Mouse (Mus musculus): Measurements from ENCODE around the gene Fmod. TPM values are rescaled to one million over a fixed set of nuclear protein-coding genes. Genes with fewer than 3 reads are reported as not detected.

Fmod gene
- polyA plus RNA-seq, 1 experiment from 2014 or later = 5.7 TPM

- Histone ChIP-seq H3K9me3 (ENCODE audit: control insufficient read depth, low read length) (no peaks in the 10 kb centered on the region), H3K27me3 (ENCODE audit: control insufficient read depth, insufficient read depth, low read length) (no peaks in the 10 kb centered on the region), H3K4me1 (ENCODE audit: control insufficient read depth, insufficient read depth, low read length) (peaks cover 32% of the 10 kb centered on the region), H3K4me3 (ENCODE audit: low read depth, low read length) (peak overlapping the region; percentile 84), H3K4me2 (peak overlapping the region; percentile 86), H3K27ac (ENCODE audit: low read depth, low read length) (peak overlapping the region; percentile 52), H3K9ac (ENCODE audit: low read length) (peak overlapping the region; percentile 93), H3K36me3 (ENCODE audit: control insufficient read depth, insufficient read depth, low read length) (peaks cover 13% of the 10 kb centered on the region)
- no peak for DNase-seq (ENCODE audit: low spot score, missing footprints)
- no peak for ATAC-seq (ENCODE audit: low FRiP score)
- WGBS = 39% methylated on average over 14 of the region's 14 CpGs
Measured at GRCm38 (mm10) chr1:134077389-134078060, 40.5 kb downstream of the Fmod start.

GRCm38 (mm10) chr1:134078061-134078795 is 41.2 kb downstream of the Fmod start:
- H3K9me3 ChIP-seq (ENCODE audit: control insufficient read depth, low read length) = no peaks in the 10 kb centered on the region
- no peaks in the 10 kb centered on the region for H3K27me3 ChIP-seq (ENCODE audit: control insufficient read depth, insufficient read depth, low read length)
- H3K36me3 ChIP-seq (ENCODE audit: control insufficient read depth, insufficient read depth, low read length) = peaks cover 13% of the 10 kb centered on the region
- H3K4me2 ChIP-seq = peak overlapping the region; percentile 86
- peak overlapping the region; percentile 52 for H3K27ac ChIP-seq (ENCODE audit: low read depth, low read length)
- 9% methylated on average over 19 of the region's 19 CpGs for WGBS
- H3K4me3 ChIP-seq (ENCODE audit: low read depth, low read length) = peak overlapping the region; percentile 84
- peak overlapping the region; percentile 93 for H3K9ac ChIP-seq (ENCODE audit: low read length)
- DNase-seq (ENCODE audit: low spot score, missing footprints) (peak; percentile 95), ATAC-seq (ENCODE audit: low FRiP score) (peak; percentile 12)
- peaks cover 31% of the 10 kb centered on the region for H3K4me1 ChIP-seq (ENCODE audit: control insufficient read depth, insufficient read depth, low read length)

- DNase-seq (ENCODE audit: low spot score, missing footprints) (peak; percentile 99), ATAC-seq (ENCODE audit: low FRiP score) (peak; percentile 94)
- Histone ChIP-seq H3K4me3 (ENCODE audit: low read depth, low read length) (peak within 1 kb of the TSS; percentile 84), H3K4me2 (peak within 1 kb of the TSS; percentile 86), H3K27me3 (ENCODE audit: control insufficient read depth, insufficient read depth, low read length) (no peaks in the 10 kb centered on the region), H3K27ac (ENCODE audit: low read depth, low read length) (peak within 1 kb of the TSS; percentile 52), H3K4me1 (ENCODE audit: control insufficient read depth, insufficient read depth, low read length) (peaks cover 30% of the 10 kb centered on the region), H3K9ac (ENCODE audit: low read length) (peak within 1 kb of the TSS; percentile 93), H3K36me3 (ENCODE audit: control insufficient read depth, insufficient read depth, low read length) (peaks cover 13% of the 10 kb centered on the region), H3K9me3 (ENCODE audit: control insufficient read depth, low read length) (no peaks in the 10 kb centered on the region)
- WGBS = under 1% methylated on average over 61 of the region's 62 CpGs
Measured at GRCm38 (mm10) chr1:134078802-134079476, 41.9 kb downstream of the Fmod start, which contains the start of gene Btg2. Btg2 (minus strand) TSS chr1:134079120.

GRCm38 (mm10) chr1:134079477-134080163 is 42.6 kb downstream of the Fmod start:
- peak overlapping the region; percentile 86 for H3K4me2 ChIP-seq
- no peaks in the 10 kb centered on the region for H3K27me3 ChIP-seq (ENCODE audit: control insufficient read depth, insufficient read depth, low read length)
- H3K27ac ChIP-seq (ENCODE audit: low read depth, low read length) = peak overlapping the region; percentile 52
- ATAC-seq (ENCODE audit: low FRiP score) = 0 out of 2 replicates have a peak, but pooled peaks have one; percentile 10
- H3K36me3 ChIP-seq (ENCODE audit: control insufficient read depth, insufficient read depth, low read length) = peaks cover 13% of the 10 kb centered on the region
- peak overlapping the region; percentile 84 for H3K4me3 ChIP-seq (ENCODE audit: low read depth, low read length)
- 7% methylated on average over 9 of the region's 9 CpGs for WGBS
- H3K4me1 ChIP-seq (ENCODE audit: control insufficient read depth, insufficient read depth, low read length) = peaks cover 29% of the 10 kb centered on the region
- no peak for DNase-seq (ENCODE audit: low spot score, missing footprints)
- no peaks in the 10 kb centered on the region for H3K9me3 ChIP-seq (ENCODE audit: control insufficient read depth, low read length)
- peak overlapping the region; percentile 66 for H3K9ac ChIP-seq (ENCODE audit: low read length)

- no peak for DNase-seq (ENCODE audit: low spot score, missing footprints)
- Histone ChIP-seq H3K36me3 (ENCODE audit: control insufficient read depth, insufficient read depth, low read length) (peaks cover 9% of the 10 kb centered on the region), H3K9ac (ENCODE audit: low read length) (0 out of 2 replicates have a peak overlapping the region, but pooled peaks have one; percentile 46), H3K9me3 (ENCODE audit: control insufficient read depth, low read length) (no peaks in the 10 kb centered on the region), H3K4me1 (ENCODE audit: control insufficient read depth, insufficient read depth, low read length) (peaks cover 25% of the 10 kb centered on the region), H3K27ac (ENCODE audit: low read depth, low read length) (no peak overlapping the region), H3K27me3 (ENCODE audit: control insufficient read depth, insufficient read depth, low read length) (no peaks in the 10 kb centered on the region), H3K4me3 (ENCODE audit: low read depth, low read length) (no peak overlapping the region), H3K4me2 (no peak overlapping the region)
- WGBS = 91% methylated on average over 4 of the region's 4 CpGs
- ATAC-seq (ENCODE audit: low FRiP score) = no peak
Measured at GRCm38 (mm10) chr1:134080406-134080805, 43.4 kb downstream of the Fmod start.

- no peak overlapping the region for H3K27ac ChIP-seq (ENCODE audit: low read depth, low read length)
- H3K36me3 ChIP-seq (ENCODE audit: control insufficient read depth, insufficient read depth, low read length) = peaks cover 7% of the 10 kb centered on the region
- H3K4me2 ChIP-seq = no peak overlapping the region
- no peak for ATAC-seq (ENCODE audit: low FRiP score)
- H3K27me3 ChIP-seq (ENCODE audit: control insufficient read depth, insufficient read depth, low read length) = no peaks in the 10 kb centered on the region
- H3K9me3 ChIP-seq (ENCODE audit: control insufficient read depth, low read length) = no peaks in the 10 kb centered on the region
- H3K4me1 ChIP-seq (ENCODE audit: control insufficient read depth, insufficient read depth, low read length) = peaks cover 28% of the 10 kb centered on the region
- H3K4me3 ChIP-seq (ENCODE audit: low read depth, low read length) = no peak overlapping the region
- no peak for DNase-seq (ENCODE audit: low spot score, missing footprints)
- 92% methylated on average over 5 of the region's 5 CpGs for WGBS
- no peak overlapping the region for H3K9ac ChIP-seq (ENCODE audit: low read length)
Measured at GRCm38 (mm10) chr1:134080881-134081450, 43.9 kb downstream of the Fmod start.

GRCm38 (mm10) chr1:134082987-134083516 is 46.0 kb downstream of the Fmod start:
- Histone ChIP-seq H3K36me3 (ENCODE audit: control insufficient read depth, insufficient read depth, low read length) (no peaks in the 10 kb centered on the region), H3K4me3 (ENCODE audit: low read depth, low read length) (no peak overlapping the region), H3K9me3 (ENCODE audit: control insufficient read depth, low read length) (no peaks in the 10 kb centered on the region), H3K27ac (ENCODE audit: low read depth, low read length) (no peak overlapping the region), H3K4me1 (ENCODE audit: control insufficient read depth, insufficient read depth, low read length) (peaks cover 25% of the 10 kb centered on the region), H3K9ac (ENCODE audit: low read length) (no peak overlapping the region), H3K4me2 (no peak overlapping the region), H3K27me3 (ENCODE audit: control insufficient read depth, insufficient read depth, low read length) (no peaks in the 10 kb centered on the region)
- DNase-seq (ENCODE audit: low spot score, missing footprints) (no peak), ATAC-seq (ENCODE audit: low FRiP score) (no peak)
- 71% methylated on average over 11 of the region's 11 CpGs for WGBS

- no peaks in the 10 kb centered on the region for H3K9me3 ChIP-seq (ENCODE audit: control insufficient read depth, low read length)
- H3K27me3 ChIP-seq (ENCODE audit: control insufficient read depth, insufficient read depth, low read length) = no peaks in the 10 kb centered on the region
- no peak overlapping the region for H3K27ac ChIP-seq (ENCODE audit: low read depth, low read length)
- 88% methylated on average over 8 of the region's 8 CpGs for WGBS
- ATAC-seq (ENCODE audit: low FRiP score) (no peak), DNase-seq (ENCODE audit: low spot score, missing footprints) (no peak)
- H3K9ac ChIP-seq (ENCODE audit: low read length) = no peak overlapping the region
- H3K4me2 ChIP-seq = no peak overlapping the region
- H3K36me3 ChIP-seq (ENCODE audit: control insufficient read depth, insufficient read depth, low read length) = no peaks in the 10 kb centered on the region
- H3K4me1 ChIP-seq (ENCODE audit: control insufficient read depth, insufficient read depth, low read length) = peaks cover 25% of the 10 kb centered on the region
- no peak overlapping the region for H3K4me3 ChIP-seq (ENCODE audit: low read depth, low read length)
Measured at GRCm38 (mm10) chr1:134083676-134084075, 46.6 kb downstream of the Fmod start.

Data from midbrain, embryonic 11.5 days (tissue).